Mouse (Mus musculus) hindbrain, postnatal 0 days (tissue): Measurements from ENCODE around the gene Cdh23. TPM values are rescaled to one million over a fixed set of nuclear protein-coding genes. Genes with fewer than 3 reads are reported as not detected.

Experiments used
- ATAC-seq: fragments of 200-750 bp; cut with Nextera tagmentation; 2 replicates; pipeline ENCODE4 v1.8.0; 2017; ENCODE audit warnings: mild to moderate bottlenecking, moderate TSS enrichment, moderate library complexity
- DNase-seq: peaks from one replicate; pipeline ENCODE4 v3.0.0-alpha.2; 2015; ENCODE audit warnings: low spot score
- H3K27ac ChIP-seq: fragments of 300-500 bp; sonication (generic); 2 replicates; pipeline ENCODE4 v1.5.1; 2014; ENCODE audit warnings: mild to moderate bottlenecking
- H3K27me3 ChIP-seq: fragments of 300-500 bp; sonication (generic); 2 replicates; pipeline ENCODE4 v1.6.1; 2014; ENCODE audit warnings: low read length, mixed read lengths; ENCODE audit not compliant: insufficient read depth
- H3K36me3 ChIP-seq: fragments of 300-500 bp; sonication (generic); 2 replicates; pipeline ENCODE4 v1.6.1; 2014; ENCODE audit warnings: low read length, mixed read lengths; ENCODE audit not compliant: insufficient read depth
- H3K4me1 ChIP-seq: fragments of 300-500 bp; sonication (generic); 2 replicates; pipeline ENCODE4 v1.6.1; 2014; ENCODE audit warnings: antibody characterized with exemption, low read length, mixed read lengths; ENCODE audit not compliant: insufficient read depth
- H3K4me2 ChIP-seq: fragments of 300-500 bp; sonication (generic); 2 replicates; pipeline ENCODE4 v1.6.1; 2014; ENCODE audit warnings: low read depth, mild to moderate bottlenecking, low read length, moderate library complexity, mixed read lengths
- H3K4me3 ChIP-seq: fragments of 300-500 bp; sonication (generic); 2 replicates; pipeline ENCODE4 v1.5.1; 2014; ENCODE audit warnings: low read length
- H3K9ac ChIP-seq: fragments of 300-500 bp; sonication (generic); replicated peaks from 2 replicates; pipeline ENCODE4 v1.6.1; 2014; ENCODE audit warnings: mild to moderate bottlenecking, low read length, moderate library complexity, mixed read lengths
- H3K9me3 ChIP-seq: fragments of 300-500 bp; sonication (generic); 2 replicates; pipeline ENCODE4 v1.6.1; 2016; ENCODE audit warnings: low read length, mixed read lengths
- CTCF ChIP-seq: IDR thresholded peaks from 2 replicates; pipeline ENCODE4 v1.5.1; 2016; ENCODE audit warnings: antibody characterized with exemption, control low read depth, low read depth
- WGBS: fragments of 180-500 bp; shearing (Covaris S2); extraction: QIAGEN DNeasy Blood & Tissue Kit; methylation state at CpG from one replicate; pipeline ENCODE4 v1.1.7; 2014; 5-methylcytosine and 5-hydroxymethylcytosine counted together
- polyA plus RNA-seq: library from polyadenylated mRNA; unstranded; fragments of >200 nt; fragmentation: Nextera tagmentation; extraction: Ambion mirVana; gene quantifications from 2 replicates; pipeline ENCODE4 v1.2.1, GENCODE M21; 2015
- total RNA-seq: library from RNA; depleted of rRNA; stranded (reverse); fragments of >200 nt; gene quantifications from 2 replicates; pipeline ENCODE4 v1.2.3, GENCODE M21; 2014

The Cdh23 gene
- total and polyA plus RNA-seq, 2 experiments from 2014 or later, result 3.5 to 31.8 TPM

DNA sequence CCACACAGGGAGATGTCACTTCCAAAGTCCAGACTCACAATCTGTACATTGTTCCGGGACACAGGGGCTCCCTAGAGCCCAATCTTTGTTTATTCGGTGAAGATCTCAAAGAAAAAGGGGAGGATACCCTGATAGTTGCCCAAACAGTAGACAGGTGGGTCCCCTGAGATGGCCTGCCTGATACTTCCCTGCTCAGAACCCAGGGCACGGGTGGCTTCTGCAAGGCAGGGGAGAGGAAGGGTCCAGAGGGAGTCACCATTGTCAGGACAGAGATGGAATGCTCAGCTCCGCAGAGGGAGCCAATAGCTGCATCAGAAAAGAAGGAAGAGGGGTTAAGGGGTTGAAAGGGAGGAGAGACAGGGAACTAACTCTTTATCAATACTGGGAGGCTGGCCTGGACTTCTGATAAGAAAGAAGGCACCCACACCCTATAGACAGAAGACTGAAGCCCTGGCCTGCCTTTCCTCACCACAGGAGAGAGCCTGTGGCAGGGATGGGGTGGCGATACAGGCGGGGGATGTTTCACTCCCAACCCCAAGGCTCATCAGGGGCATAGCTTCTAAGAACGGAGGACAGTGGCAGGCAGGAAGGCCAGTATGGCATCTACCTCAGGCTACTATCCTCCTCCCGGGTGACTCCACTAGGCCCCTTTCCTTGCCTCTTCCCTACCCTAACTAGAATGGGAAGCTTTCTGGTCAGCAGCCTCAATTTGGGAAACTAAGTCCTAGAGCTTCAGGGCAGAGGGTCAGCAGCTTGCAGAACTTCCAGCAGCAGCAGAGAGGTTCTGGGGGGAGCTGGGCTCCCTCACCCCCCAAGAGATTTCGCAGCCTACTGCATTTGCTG, 348.3 kb downstream of the Cdh23 start:
- peak overlapping the region; percentile 44 for H3K4me2 ChIP-seq
- no peak for ATAC-seq

DNA sequence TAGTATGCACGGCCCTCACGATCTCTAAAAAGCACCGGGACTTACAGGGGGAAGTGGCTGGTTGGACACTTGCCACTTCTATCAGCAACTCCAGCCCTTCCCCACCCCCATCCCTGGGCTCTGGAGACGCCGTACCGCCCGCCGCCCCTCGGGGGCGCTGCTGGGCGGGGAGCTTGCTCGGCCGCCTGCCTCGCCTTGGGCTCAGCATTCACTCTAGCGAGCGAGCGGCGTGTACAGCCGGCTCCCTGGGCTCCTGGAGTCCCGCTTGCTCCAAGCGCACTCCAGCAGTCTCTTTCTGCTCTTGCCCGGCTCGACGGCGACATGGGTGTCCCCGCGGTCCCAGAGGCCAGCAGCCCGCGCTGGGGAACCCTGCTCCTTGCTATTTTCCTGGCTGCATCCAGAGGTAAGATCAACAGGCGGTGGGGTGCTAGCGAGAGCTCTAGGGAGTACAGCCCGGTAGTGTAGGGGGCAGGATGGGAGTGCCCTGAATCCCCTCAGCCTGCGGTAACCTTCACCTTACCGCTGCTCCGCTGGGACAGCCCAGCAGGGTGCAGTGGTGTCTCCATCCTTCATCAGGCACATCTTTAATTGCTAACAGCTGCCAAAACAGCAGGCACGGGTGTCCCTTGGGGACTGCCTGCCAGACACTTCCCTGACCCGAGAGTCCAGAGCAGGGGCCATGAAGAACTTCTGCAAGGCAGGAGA, 349.4 kb downstream of the Cdh23 start, which contains the start of gene Vsir:
Vsir (plus strand) TSS at position 151 of the 705 bp plus-strand sequence.
- no peak within 1 kb of the TSS for H3K9ac ChIP-seq
- WGBS, result 2% methylated on average over 37 of the region's 37 CpGs
- ATAC-seq (peak; percentile 73), DNase-seq (peak; percentile 72)
- H3K4me2 ChIP-seq, result peak within 1 kb of the TSS; percentile 44
- TF ChIP-seq CTCF, result peak; percentile 52
- no peaks in the 10 kb centered on the region for H3K9me3 ChIP-seq
- H3K4me3 ChIP-seq, result peak within 1 kb of the TSS; percentile 27
- H3K27me3 ChIP-seq, result no peaks in the 10 kb centered on the region
- H3K27ac ChIP-seq, result no peak within 1 kb of the TSS
- H3K36me3 ChIP-seq, result no peaks in the 10 kb centered on the region
- no peaks in the 10 kb centered on the region for H3K4me1 ChIP-seq

More for the DNA sequence above, 348.3 kb downstream of the Cdh23 start:
- no peak for DNase-seq
- H3K36me3 ChIP-seq, result no peaks in the 10 kb centered on the region
- no peaks in the 10 kb centered on the region for H3K9me3 ChIP-seq
- no peak overlapping the region for H3K27ac ChIP-seq
- no peak overlapping the region for H3K9ac ChIP-seq
- peak overlapping the region; percentile 27 for H3K4me3 ChIP-seq
- no peak for TF ChIP-seq CTCF
- WGBS, result 46% methylated on average over 9 of the region's 9 CpGs
- H3K4me1 ChIP-seq, result no peaks in the 10 kb centered on the region
- H3K27me3 ChIP-seq, result no peaks in the 10 kb centered on the region

DNA sequence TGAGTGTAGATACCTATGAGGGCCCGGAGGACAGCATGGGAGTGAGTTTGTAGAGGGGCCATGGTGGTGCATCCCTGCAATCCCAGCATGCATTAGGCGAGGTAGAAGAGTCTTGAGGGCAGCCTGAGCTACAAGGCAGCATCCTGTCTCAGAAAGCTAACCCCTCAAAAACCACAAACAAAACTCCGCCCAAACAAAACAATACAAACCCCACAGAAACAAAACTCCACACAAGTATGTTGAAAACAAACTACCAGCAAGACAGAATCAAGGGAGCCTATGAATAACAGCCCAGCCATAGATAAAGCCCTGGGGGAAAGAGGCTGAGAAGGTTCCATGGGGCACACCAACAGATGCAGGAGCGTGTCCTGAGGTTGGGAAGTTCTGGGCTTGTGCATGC, 350.2 kb downstream of the Cdh23 start:
- ATAC-seq (no peak), DNase-seq (no peak)
- Histone ChIP-seq H3K36me3 (no peaks in the 10 kb centered on the region), H3K9me3 (no peaks in the 10 kb centered on the region), H3K4me2 (peak overlapping the region; percentile 44), H3K4me1 (no peaks in the 10 kb centered on the region), H3K4me3 (no peak overlapping the region), H3K27me3 (no peaks in the 10 kb centered on the region), H3K27ac (no peak overlapping the region), H3K9ac (no peak overlapping the region)
- no peak for TF ChIP-seq CTCF
- WGBS, result 87% methylated on average over 4 of the region's 4 CpGs

DNA sequence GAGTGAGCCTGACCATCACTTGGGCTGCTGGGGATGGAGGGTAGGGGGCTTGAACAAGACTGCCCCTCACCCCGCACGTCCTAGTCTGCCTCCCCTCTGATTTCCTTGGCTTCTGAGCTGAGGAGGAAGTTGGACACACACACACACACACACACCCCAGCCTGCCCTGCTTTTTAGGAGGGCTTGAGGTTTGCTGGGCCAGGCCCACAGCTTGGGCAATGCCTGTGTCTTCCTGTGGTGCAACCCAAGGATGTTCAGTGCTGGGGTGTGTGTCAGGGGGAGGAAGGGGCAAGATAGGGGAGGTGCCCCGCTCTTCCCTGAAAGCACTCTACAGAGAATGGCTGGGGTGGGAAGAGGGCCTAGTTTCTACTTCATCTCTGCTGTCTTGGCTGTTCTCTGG, 352.2 kb downstream of the Cdh23 start:
- 82% methylated on average over 3 of the region's 3 CpGs for whole genome bisulfite sequencing
- no peaks in the 10 kb centered on the region for H3K9me3 ChIP-seq
- DNase-seq (no peak), ATAC-seq (no peak)
- H3K9ac ChIP-seq, result no peak overlapping the region
- H3K27ac ChIP-seq, result no peak overlapping the region
- no peak overlapping the region for H3K4me2 ChIP-seq
- no peaks in the 10 kb centered on the region for H3K4me1 ChIP-seq
- no peak for TF ChIP-seq CTCF
- H3K36me3 ChIP-seq, result no peaks in the 10 kb centered on the region
- H3K27me3 ChIP-seq, result no peaks in the 10 kb centered on the region
- H3K4me3 ChIP-seq, result no peak overlapping the region

DNA sequence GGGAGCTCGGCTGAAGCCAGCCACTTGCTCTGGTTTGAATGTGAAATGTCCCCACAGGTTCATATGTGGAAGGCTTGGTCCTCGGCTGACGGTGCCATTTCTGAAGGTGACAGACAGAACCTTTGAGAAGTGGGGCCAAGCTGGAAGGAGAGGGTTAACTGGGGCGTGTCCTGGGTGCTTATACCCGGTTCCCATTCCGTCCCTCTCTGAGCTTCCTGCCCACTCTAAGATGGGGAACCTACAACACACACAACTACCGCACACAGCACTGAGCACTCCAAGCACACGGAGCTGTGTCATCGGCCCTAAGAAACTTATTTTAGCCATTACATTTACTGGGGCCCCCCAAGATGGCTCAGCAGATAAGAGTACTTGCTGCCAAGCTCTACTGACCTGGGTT, 354.8 kb downstream of the Cdh23 start:
- H3K4me1 ChIP-seq, result no peaks in the 10 kb centered on the region
- WGBS, result 81% methylated on average over 9 of the region's 9 CpGs
- ATAC-seq, result no peak
- TF ChIP-seq CTCF, result no peak
- H3K4me3 ChIP-seq, result no peak overlapping the region
- DNase-seq, result no peak
- H3K9ac ChIP-seq, result no peak overlapping the region
- H3K36me3 ChIP-seq, result no peaks in the 10 kb centered on the region
- H3K27me3 ChIP-seq, result no peaks in the 10 kb centered on the region
- no peaks in the 10 kb centered on the region for H3K9me3 ChIP-seq
- no peak overlapping the region for H3K27ac ChIP-seq
- H3K4me2 ChIP-seq, result no peak overlapping the region

DNA sequence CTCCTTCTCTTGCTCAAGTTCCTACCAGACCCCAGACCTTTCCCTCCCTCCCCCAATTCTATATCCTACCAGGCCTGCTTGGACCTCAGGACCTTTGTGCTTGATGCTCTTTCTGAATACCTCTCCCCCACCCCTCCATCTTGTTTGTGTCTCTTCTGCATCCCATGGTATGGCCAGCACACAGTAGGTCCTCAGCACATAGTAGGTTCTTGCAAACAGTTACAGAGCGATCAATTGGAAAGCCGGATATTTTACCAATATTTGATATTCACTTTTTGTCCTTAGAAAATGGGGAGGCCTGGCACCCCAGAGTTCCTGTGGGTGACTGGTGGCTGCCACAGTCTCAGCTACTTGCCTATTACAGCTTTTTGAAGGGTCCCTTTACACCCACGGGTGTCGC, 361.3 kb downstream of the Cdh23 start:
- no peak for TF ChIP-seq CTCF
- WGBS, result 92% methylated on average over 4 of the region's 4 CpGs
- no peak for DNase-seq

More for the DNA sequence above, 361.3 kb downstream of the Cdh23 start:
- Histone ChIP-seq H3K36me3 (no peaks in the 10 kb centered on the region), H3K4me1 (no peaks in the 10 kb centered on the region), H3K9me3 (no peaks in the 10 kb centered on the region), H3K9ac (no peak overlapping the region), H3K4me3 (no peak overlapping the region), H3K27me3 (no peaks in the 10 kb centered on the region), H3K27ac (no peak overlapping the region), H3K4me2 (no peak overlapping the region)
- ATAC-seq, result no peak
